Mouse (Mus musculus) small intestine, adult 2 months (tissue): ENCODE results near the gene Fcgbp. TPM values are rescaled to one million over a fixed set of nuclear protein-coding genes. Genes with fewer than 3 reads are reported as not detected.

Experiments
- H3K27ac ChIP-seq: fragments of 200-500 bp; 2 replicates; pipeline ENCODE4 v1.5.1; 2012; ENCODE audit warnings: low read depth, low read length, control low read depth, inconsistent platforms; ENCODE audit not compliant: insufficient read depth
- H3K27me3 ChIP-seq: fragments of 200-500 bp; 2 replicates; pipeline ENCODE4 v1.6.1; 2012; ENCODE audit warnings: mild to moderate bottlenecking, moderate library complexity, low read length, inconsistent platforms; ENCODE audit not compliant: control insufficient read depth, insufficient read depth
- H3K36me3 ChIP-seq: fragments of 200-500 bp; 2 replicates; pipeline ENCODE4 v1.6.1; 2012; ENCODE audit warnings: mild to moderate bottlenecking, low read length, control low read depth, inconsistent platforms; ENCODE audit not compliant: control insufficient read depth, insufficient read depth
- H3K4me1 ChIP-seq: fragments of 200-500 bp; 2 replicates; pipeline ENCODE4 v1.6.1; 2012; ENCODE audit warnings: low read length, inconsistent platforms, mixed read lengths; ENCODE audit not compliant: control insufficient read depth, insufficient read depth, insufficient read length
- H3K4me3 ChIP-seq: fragments of 200-500 bp; 2 replicates; pipeline ENCODE4 v1.5.1; 2012; ENCODE audit warnings: low read depth, mild to moderate bottlenecking, control low read depth, inconsistent platforms, low read length, moderate library complexity
- CTCF ChIP-seq: fragments of 200-500 bp; IDR thresholded peaks from 2 replicates; pipeline ENCODE4 v1.5.1; 2012; ENCODE audit warnings: low read depth, mild to moderate bottlenecking, control low read depth, inconsistent platforms, low read length, moderate library complexity, mixed read lengths; ENCODE audit not compliant: insufficient replicate concordance, insufficient read length; ENCODE audit errors: extremely low read depth
- POLR2A ChIP-seq: fragments of 200-500 bp; IDR thresholded peaks from 2 replicates; pipeline ENCODE4 v1.6.1; 2012; ENCODE audit warnings: low read depth, mild to moderate bottlenecking, control low read depth, inconsistent platforms, low read length, moderate library complexity
- WGBS: fragments of 180-500 bp; shearing (Covaris S2); methylation state at CpG from one replicate; pipeline ENCODE4 v1.1.7; 2018; 5-methylcytosine and 5-hydroxymethylcytosine counted together
- polyA plus RNA-seq: library from polyadenylated mRNA; depleted of rRNA; stranded (reverse); fragments of >200 nt; gene quantifications from 2 replicates; pipeline ENCODE4 v1.2.3, GENCODE M21; 2012; rRNA removed

Gene Fcgbp
- 1,238 and 3,973 TPM in 2 replicates for polyA plus RNA-seq

DNA sequence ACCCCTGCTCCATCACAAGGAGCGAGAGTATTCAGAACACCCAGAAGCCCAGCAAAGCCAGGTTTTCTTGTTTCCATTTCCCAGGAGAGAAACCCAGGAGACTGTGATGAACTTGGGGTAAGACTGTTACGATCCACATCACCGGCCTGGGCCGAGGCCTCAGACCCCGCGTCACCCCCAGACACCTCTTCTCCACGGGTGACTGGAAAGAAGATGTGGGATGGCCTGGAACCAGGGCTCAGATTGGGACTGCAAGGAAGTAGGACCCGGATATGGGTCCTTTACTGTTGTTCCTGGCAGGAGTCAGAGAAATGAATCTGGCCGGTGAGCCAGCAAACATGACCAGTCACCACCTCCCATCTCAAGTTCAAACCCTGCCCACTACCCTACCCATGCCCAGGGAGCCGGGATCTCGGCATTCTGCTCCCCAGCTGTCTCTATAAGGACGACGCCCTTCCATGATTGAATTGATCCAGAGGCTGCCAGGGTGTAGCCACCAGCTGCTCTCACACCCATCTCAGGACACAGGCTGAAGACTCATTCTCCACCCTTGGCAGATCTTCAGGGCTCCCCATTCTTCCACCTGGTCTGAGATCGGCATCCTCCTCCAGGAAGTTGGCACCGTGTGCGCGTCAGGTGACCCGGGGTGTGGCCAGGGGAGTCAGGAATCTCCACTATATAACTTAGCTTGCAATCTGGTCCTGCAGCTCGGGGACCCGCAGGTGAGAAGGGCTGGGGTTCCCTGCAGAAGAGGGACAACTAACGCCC, at the start of gene Fcgbp:
TSS of gene Fcgbp (plus strand) at position 706 of the 768 bp plus-strand sequence.
- H3K27ac ChIP-seq = peak within 1 kb of the TSS; percentile 31; the same call in 1 of the 2 replicates
- peak within 1 kb of the TSS; percentile 27 for H3K4me3 ChIP-seq
- peaks cover 11% of the 10 kb centered on the region for H3K4me1 ChIP-seq
- whole genome bisulfite sequencing = 36% methylated on average over 21 of the region's 21 CpGs
- H3K27me3 ChIP-seq = no peaks in the 10 kb centered on the region
- TF ChIP-seq CTCF (no peak), POLR2A (no peak; the same call in 1 of the 2 replicates)
- H3K36me3 ChIP-seq = no peaks in the 10 kb centered on the region

DNA sequence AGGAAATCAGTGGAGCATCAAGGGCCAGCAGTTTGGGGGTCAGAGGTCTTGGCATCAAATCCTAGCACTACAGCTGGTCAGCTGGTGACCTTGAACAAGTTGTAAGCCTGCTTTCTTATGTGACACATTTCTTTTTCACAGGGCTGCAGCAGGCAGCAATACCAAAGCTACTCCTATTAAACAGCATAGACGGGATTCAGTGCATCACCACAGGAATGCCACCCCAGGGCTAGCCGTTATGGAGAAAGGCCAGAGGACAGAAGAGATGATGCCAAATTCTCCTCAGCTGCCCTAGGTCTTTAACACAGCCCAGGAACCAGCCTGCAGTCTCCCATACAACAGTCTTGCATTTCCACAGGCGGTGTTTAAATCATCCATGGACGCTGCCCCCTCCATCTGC, 26.5 kb upstream of the Fcgbp start:
- WGBS = 92% methylated on average over 4 of the region's 4 CpGs
- TF ChIP-seq CTCF = no peak
- Histone ChIP-seq H3K4me1 (no peaks in the 10 kb centered on the region; the same call in 1 of the 2 replicates), H3K4me3 (no peak overlapping the region), H3K36me3 (peaks cover 69% of the 10 kb centered on the region), H3K27ac (no peak overlapping the region), H3K27me3 (no peaks in the 10 kb centered on the region)

DNA sequence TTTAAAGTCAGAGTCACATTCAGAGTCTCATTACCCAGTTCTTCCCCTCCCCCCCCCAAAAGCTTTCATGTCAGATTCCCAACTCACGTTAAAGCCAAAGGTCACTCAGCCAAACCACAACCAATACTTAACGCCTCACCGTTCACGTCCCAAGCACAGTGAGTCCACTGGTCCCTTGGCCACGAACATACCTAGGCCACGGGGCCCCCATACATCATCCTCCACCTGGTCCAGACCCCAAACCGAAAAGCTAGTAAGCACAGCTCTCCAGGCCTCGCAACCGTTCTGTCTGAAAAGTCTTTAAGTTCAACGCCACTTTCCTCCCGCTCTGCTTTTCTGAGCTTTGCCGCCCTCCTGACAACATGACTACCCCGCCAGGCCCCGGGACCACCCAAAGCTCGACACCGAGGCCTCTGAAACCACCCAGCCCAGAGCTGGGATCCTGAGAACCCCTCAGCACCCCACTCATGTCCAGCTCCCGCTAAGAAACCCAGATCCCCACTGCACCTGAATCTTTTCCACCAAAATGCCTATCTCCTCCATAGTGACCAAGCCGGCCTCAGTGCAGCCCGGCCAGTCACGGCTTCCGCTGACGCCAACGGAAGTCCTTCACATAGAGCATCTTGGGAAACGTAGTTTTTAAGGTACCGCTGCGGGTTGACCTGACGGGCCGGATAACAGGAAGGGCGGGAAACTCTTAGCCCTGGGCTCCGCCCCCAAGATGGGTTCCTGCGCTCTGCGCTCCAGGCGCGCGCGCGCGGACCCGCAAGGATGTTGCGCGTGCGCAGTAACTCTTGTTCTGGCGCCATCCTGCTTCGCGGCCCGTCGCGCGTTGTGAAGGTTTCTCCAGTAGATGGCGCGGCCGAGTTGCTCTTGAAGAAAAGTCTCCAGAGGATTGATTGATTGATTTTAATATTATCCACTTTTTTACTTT, 21.3 kb upstream of the Fcgbp start, which contains the start of gene Psmc4:
TSS of gene Psmc4 (minus strand) at position 626 of the 934 bp plus-strand sequence.
- TF ChIP-seq CTCF (peak; percentile 82), POLR2A (peak; percentile 76)
- WGBS = under 1% methylated on average over 52 of the region's 52 CpGs
- Histone ChIP-seq H3K4me1 (no peaks in the 10 kb centered on the region; the same call in 1 of the 2 replicates), H3K36me3 (peaks cover 33% of the 10 kb centered on the region), H3K4me3 (peak within 1 kb of the TSS; percentile 85), H3K27ac (no peak within 1 kb of the TSS), H3K27me3 (no peaks in the 10 kb centered on the region)

DNA sequence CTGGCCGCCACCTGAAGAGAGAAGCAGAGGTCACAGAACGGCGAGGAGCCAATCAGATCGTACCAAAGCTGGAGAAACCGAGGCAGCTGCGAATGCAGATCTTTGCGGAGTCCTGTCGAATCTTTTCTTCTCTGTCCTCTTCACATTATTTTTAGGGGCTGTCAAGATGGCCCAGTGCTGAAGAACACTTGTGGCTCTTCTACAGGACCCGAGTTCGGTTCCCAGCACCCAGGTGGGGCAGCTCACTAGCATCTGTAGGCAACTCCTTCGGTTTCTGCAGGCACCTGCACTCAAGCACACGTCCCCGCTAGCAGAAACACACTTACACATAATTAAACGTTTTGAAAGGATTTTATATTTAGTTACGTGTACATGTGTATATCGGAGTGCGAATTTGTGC, 20.5 kb upstream of the Fcgbp start:
- no peak overlapping the region for H3K27ac ChIP-seq
- 57% methylated on average over 17 of the region's 17 CpGs for WGBS
- H3K27me3 ChIP-seq = no peaks in the 10 kb centered on the region
- no peaks in the 10 kb centered on the region; the same call in 1 of the 2 replicates for H3K4me1 ChIP-seq
- TF ChIP-seq CTCF (no peak), POLR2A (no peak)
- H3K4me3 ChIP-seq = no peak overlapping the region
- H3K36me3 ChIP-seq = peaks cover 27% of the 10 kb centered on the region

DNA sequence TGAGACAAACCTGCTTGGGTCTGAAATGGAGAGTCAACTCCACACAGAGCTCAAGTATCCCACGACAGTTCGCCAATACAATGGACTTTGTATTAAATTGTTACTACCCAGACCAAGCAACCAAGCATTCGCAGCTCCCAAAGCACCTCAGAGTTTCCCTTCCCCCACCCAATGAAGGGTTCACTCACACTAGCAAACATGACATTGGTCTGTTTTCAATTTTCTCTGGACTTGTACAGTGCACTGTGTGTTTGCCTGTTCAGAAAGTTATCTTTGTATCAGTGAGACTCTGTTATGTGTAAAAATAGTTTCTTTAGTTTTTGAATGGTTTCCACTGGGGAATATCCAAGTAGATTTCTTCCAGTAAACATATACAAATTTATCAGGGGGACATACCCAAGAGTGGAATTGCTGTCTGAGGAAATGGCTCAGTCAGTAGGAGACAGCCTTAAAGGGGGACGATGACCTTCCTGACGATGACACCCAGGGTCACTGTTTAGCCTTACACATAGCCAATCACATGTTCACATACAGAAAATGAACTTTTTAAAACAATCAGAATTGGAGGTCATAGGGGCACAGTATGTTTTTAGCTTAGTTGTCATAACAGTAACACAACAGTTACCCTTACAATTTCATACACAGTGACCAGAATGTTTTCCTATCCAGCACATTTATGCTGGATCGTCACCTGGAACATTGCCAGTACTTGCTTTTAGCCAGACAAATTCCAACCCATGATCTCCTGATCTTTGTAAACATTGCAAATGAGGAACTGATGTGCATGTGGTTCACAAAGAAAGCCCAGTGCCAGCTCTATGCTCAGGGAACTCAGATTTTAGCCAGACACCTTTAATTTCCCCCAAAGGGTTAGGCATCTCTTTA, 17.7 kb upstream of the Fcgbp start:
- TF ChIP-seq CTCF (no peak), POLR2A (no peak)
- H3K4me3 ChIP-seq = no peak overlapping the region
- 70% methylated on average over 6 of the region's 6 CpGs for WGBS
- no peaks in the 10 kb centered on the region; the same call in 1 of the 2 replicates for H3K4me1 ChIP-seq
- peaks cover 6% of the 10 kb centered on the region; the same call in 1 of the 2 replicates for H3K36me3 ChIP-seq
- H3K27me3 ChIP-seq = no peaks in the 10 kb centered on the region
- no peak overlapping the region for H3K27ac ChIP-seq

DNA sequence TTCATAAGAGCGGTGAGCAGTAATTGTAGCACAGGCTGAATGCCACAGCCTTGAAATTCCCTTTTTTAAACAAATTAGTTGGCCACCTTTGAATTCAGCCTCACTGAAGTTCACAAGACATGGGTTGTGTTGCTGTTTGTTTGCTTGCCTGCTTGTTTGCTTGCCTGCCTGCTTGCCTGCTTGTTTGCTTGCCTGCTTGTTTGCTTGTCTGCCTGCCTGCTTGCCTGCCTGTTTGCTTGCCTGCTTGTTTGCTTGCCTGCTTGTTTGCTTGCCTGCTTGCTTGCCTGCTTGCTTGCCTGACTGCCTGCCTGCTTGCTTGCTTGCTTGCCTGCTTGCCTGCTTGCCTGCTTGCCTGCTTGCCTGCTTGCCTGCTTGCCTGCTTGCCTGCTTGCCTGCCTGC, 11.1 kb upstream of the Fcgbp start:
- Histone ChIP-seq H3K27ac (no peak overlapping the region), H3K27me3 (no peaks in the 10 kb centered on the region), H3K36me3 (no peaks in the 10 kb centered on the region), H3K4me1 (peaks cover 6% of the 10 kb centered on the region; the same call in 1 of the 2 replicates), H3K4me3 (no peak overlapping the region)
- 91% methylated on average over 1 of the region's 1 CpGs for WGBS
- TF ChIP-seq CTCF (no peak), POLR2A (no peak)
